Mouse (Mus musculus): ENCODE measurements around the gene Polr1b.

Polr1b gene

GRCm38 (mm10) chr2:129084959-129085358, 15.8 kb upstream of the Polr1b start:
- DNase-seq (ENCODE audit: low read depth, low spot score) = peak; percentile 64
- Histone ChIP-seq H3K36me3 (ENCODE audit: control insufficient read depth, insufficient read depth, low read length, poor library complexity, severe bottlenecking) (no peaks in the 10 kb centered on the region), H3K27me3 (ENCODE audit: control insufficient read depth, insufficient read depth, low read length, poor library complexity, severe bottlenecking) (no peaks in the 10 kb centered on the region)

DNA sequence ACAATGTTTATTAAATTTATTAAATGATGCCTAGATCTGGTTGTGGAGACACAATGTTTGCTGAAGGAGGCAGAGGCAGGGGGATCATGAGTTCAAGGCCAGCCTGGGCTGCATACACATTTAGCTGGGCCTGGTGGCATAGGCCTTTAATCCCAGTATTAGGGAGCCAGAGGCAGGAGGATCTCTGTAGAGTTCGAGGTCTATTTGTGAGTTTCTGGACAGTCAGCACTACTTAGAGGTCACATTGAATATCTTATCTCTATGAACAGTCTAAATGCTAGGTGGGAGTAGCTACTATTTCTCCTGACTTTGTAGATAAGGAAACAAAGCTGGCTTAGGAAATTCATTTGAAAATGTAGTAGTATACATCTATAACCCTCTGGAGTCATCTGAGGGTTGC, 13.3 kb upstream of the Polr1b start:
- H3K36me3 ChIP-seq (ENCODE audit: control insufficient read depth, insufficient read depth, low read length, poor library complexity, severe bottlenecking) = no peaks in the 10 kb centered on the region
- H3K27me3 ChIP-seq (ENCODE audit: control insufficient read depth, insufficient read depth, low read length, poor library complexity, severe bottlenecking) = no peaks in the 10 kb centered on the region
- DNase-seq (ENCODE audit: low read depth, low spot score) = no peak

- no peaks in the 10 kb centered on the region for H3K36me3 ChIP-seq (ENCODE audit: control insufficient read depth, insufficient read depth, low read length, poor library complexity, severe bottlenecking)
- no peaks in the 10 kb centered on the region for H3K27me3 ChIP-seq (ENCODE audit: control insufficient read depth, insufficient read depth, low read length, poor library complexity, severe bottlenecking)
- no peak for DNase-seq (ENCODE audit: low read depth, low spot score)
These were observed 10.4 kb upstream of the Polr1b start for GRCm38 (mm10) chr2:129090370-129090769.

GRCm38 (mm10) chr2:129092810-129093209, 8.0 kb upstream of the Polr1b start:
- no peak for DNase-seq (ENCODE audit: low read depth, low spot score)
- H3K36me3 ChIP-seq (ENCODE audit: control insufficient read depth, insufficient read depth, low read length, poor library complexity, severe bottlenecking) = no peaks in the 10 kb centered on the region
- no peaks in the 10 kb centered on the region for H3K27me3 ChIP-seq (ENCODE audit: control insufficient read depth, insufficient read depth, low read length, poor library complexity, severe bottlenecking)

DNA sequence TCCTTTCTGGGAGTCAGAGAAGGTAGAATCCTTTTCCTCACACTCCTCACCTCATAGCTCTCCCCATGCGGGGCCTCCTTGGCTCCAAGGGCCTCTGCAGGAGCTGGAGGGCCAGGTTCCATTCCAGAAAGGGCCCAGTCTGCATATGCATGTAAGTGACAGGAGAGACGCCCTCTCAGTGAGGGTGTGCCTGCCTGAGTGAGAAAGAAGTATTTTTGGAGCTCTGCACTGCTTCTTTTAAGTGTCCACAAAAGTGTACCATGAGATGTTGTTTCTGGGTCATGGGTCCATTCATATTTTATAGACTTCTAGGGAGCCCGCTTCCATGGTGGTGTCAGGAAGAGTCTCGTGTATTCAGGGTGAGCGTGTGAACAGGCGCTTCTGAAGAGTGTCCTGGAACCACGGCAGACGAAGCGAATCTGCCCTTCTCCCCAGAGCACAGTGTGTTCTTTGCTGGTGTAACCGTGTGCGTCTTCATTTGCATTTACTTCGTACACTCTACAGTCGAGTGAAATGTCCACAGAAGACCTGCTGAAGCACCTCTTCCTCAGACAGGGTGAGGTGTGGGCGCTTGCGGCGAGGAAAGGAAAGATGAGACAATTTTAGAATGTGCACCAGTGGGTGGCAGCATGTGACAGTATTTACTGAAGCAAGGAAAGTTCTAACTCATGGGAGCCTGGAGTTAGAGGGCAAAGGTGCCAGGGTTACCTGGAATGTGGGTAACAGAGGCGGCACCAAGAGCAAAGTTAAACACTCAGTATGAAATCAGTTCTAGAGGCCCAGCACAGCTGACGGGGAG, 6.7 kb upstream of the Polr1b start:
- Histone ChIP-seq H3K36me3 (ENCODE audit: control insufficient read depth, insufficient read depth, low read length, poor library complexity, severe bottlenecking) (no peaks in the 10 kb centered on the region), H3K27me3 (ENCODE audit: control insufficient read depth, insufficient read depth, low read length, poor library complexity, severe bottlenecking) (no peaks in the 10 kb centered on the region)
- DNase-seq (ENCODE audit: low read depth, low spot score) = peak; percentile 51

- Histone ChIP-seq H3K36me3 (ENCODE audit: control insufficient read depth, insufficient read depth, low read length, poor library complexity, severe bottlenecking) (peaks cover 8% of the 10 kb centered on the region), H3K27me3 (ENCODE audit: control insufficient read depth, insufficient read depth, low read length, poor library complexity, severe bottlenecking) (no peaks in the 10 kb centered on the region)
- DNase-seq (ENCODE audit: low read depth, low spot score) = no peak
These were observed 12.1 kb downstream of the Polr1b start for GRCm38 (mm10) chr2:129112924-129113323.

- DNase-seq (ENCODE audit: low read depth, low spot score) = no peak
- H3K36me3 ChIP-seq (ENCODE audit: control insufficient read depth, insufficient read depth, low read length, poor library complexity, severe bottlenecking) = peaks cover 9% of the 10 kb centered on the region
- no peaks in the 10 kb centered on the region for H3K27me3 ChIP-seq (ENCODE audit: control insufficient read depth, insufficient read depth, low read length, poor library complexity, severe bottlenecking)
These were observed 15.0 kb downstream of the Polr1b start for GRCm38 (mm10) chr2:129115706-129116367.

- H3K36me3 ChIP-seq (ENCODE audit: control insufficient read depth, insufficient read depth, low read length, poor library complexity, severe bottlenecking) = peaks cover 9% of the 10 kb centered on the region
- no peaks in the 10 kb centered on the region for H3K27me3 ChIP-seq (ENCODE audit: control insufficient read depth, insufficient read depth, low read length, poor library complexity, severe bottlenecking)
- no peak for DNase-seq (ENCODE audit: low read depth, low spot score)
These were observed 15.6 kb downstream of the Polr1b start for GRCm38 (mm10) chr2:129116368-129116739.

- no peak for DNase-seq (ENCODE audit: low read depth, low spot score)
- Histone ChIP-seq H3K36me3 (ENCODE audit: control insufficient read depth, insufficient read depth, low read length, poor library complexity, severe bottlenecking) (peaks cover 5% of the 10 kb centered on the region), H3K27me3 (ENCODE audit: control insufficient read depth, insufficient read depth, low read length, poor library complexity, severe bottlenecking) (no peaks in the 10 kb centered on the region)
These were observed 17.3 kb downstream of the Polr1b start for GRCm38 (mm10) chr2:129118061-129118460.

GRCm38 (mm10) chr2:129121986-129122385, 21.2 kb downstream of the Polr1b start:
- DNase-seq (ENCODE audit: low read depth, low spot score) = no peak
- Histone ChIP-seq H3K27me3 (ENCODE audit: control insufficient read depth, insufficient read depth, low read length, poor library complexity, severe bottlenecking) (no peaks in the 10 kb centered on the region), H3K36me3 (ENCODE audit: control insufficient read depth, insufficient read depth, low read length, poor library complexity, severe bottlenecking) (peaks cover 4% of the 10 kb centered on the region)

DNA sequence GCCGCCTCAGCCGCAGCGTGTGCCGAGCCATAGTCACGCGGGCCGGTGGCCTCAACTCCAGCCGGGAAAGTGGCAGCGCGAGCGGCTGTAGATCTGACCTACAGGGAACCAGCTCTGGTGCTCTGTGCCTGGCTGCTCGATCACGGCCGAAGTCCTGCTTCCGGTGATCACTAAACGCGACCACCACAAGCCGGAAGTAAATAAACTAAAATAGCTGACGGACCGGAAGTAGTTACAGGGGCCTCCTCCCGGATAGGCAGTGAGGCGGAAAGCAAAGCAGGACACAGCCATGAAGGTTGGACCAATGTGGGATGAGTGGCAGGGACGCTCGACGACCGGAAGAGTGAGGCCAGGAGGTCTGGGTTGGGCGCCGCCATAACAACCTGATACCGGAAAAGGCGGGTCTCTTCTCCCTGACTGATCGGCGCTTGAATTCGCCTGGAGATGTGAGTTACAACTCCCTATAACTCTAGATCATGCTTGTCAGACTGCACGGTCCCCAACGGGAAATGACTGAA, 28.7 kb downstream of the Polr1b start, which contains the start of gene Chchd5:
Gene Chchd5, plus strand, starts transcription at position 289 of the 518 bp plus-strand sequence.
- peak; percentile 79 for DNase-seq (ENCODE audit: low read depth, low spot score)
- no peaks in the 10 kb centered on the region for H3K27me3 ChIP-seq (ENCODE audit: control insufficient read depth, insufficient read depth, low read length, poor library complexity, severe bottlenecking)

GRCm38 (mm10) chr2:129129987-129130545, 29.3 kb downstream of the Polr1b start:
- Histone ChIP-seq H3K36me3 (ENCODE audit: control insufficient read depth, insufficient read depth, low read length, poor library complexity, severe bottlenecking) (peaks cover 6% of the 10 kb centered on the region), H3K27me3 (ENCODE audit: control insufficient read depth, insufficient read depth, low read length, poor library complexity, severe bottlenecking) (no peaks in the 10 kb centered on the region)
- peak; percentile 44 for DNase-seq (ENCODE audit: low read depth, low spot score)

More for the DNA sequence above, 28.7 kb downstream of the Polr1b start, which contains the start of gene Chchd5:
- peaks cover 6% of the 10 kb centered on the region for H3K36me3 ChIP-seq (ENCODE audit: control insufficient read depth, insufficient read depth, low read length, poor library complexity, severe bottlenecking)

- no peak for DNase-seq (ENCODE audit: low read depth, low spot score)
- Histone ChIP-seq H3K27me3 (ENCODE audit: control insufficient read depth, insufficient read depth, low read length, poor library complexity, severe bottlenecking) (no peaks in the 10 kb centered on the region), H3K36me3 (ENCODE audit: control insufficient read depth, insufficient read depth, low read length, poor library complexity, severe bottlenecking) (peaks cover 6% of the 10 kb centered on the region)
These were observed 30.0 kb downstream of the Polr1b start for GRCm38 (mm10) chr2:129130776-129131175.

GRCm38 (mm10) chr2:129132231-129132630, 31.4 kb downstream of the Polr1b start:
- peak; percentile 18 for DNase-seq (ENCODE audit: low read depth, low spot score)
- peaks cover 6% of the 10 kb centered on the region for H3K36me3 ChIP-seq (ENCODE audit: control insufficient read depth, insufficient read depth, low read length, poor library complexity, severe bottlenecking)
- H3K27me3 ChIP-seq (ENCODE audit: control insufficient read depth, insufficient read depth, low read length, poor library complexity, severe bottlenecking) = no peaks in the 10 kb centered on the region

Measured in splenic B cell, adult 2 months (primary cell).